Mouse (Mus musculus) liver, postnatal 0 days (tissue): ENCODE data around the gene 4933424G06Rik.

Source experiments
- CTCF ChIP-seq: sonication (generic); IDR thresholded peaks from 2 replicates; pipeline ENCODE4 v1.5.1; 2016; ENCODE audit warnings: antibody characterized with exemption, low read depth
- EP300 ChIP-seq: IDR thresholded peaks from 2 replicates; pipeline ENCODE4 v1.6.1; 2016; ENCODE audit warnings: antibody characterized with exemption, low read depth, mild to moderate bottlenecking

DNA sequence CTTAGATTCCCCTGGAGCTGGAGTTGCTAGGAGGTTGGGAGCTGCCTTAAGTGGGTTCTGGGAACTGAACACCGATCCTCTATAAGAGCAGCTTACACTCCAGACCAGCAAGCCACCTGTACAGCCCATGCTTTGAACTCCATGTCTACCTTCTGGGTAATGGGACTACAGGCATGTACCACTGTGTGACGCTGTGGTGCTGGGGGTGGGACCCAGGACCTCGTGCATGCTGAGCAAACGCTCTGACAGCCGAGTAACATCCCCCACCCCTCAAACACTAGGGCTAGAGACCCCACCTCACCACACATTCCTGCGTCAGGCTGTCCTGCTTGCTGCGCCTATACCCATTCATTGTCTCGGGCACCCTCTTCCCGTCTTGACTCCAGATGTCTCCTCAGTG lies 48.6 kb downstream of the 4933424G06Rik start:
- no peak for TF ChIP-seq CTCF
- no peak for TF ChIP-seq EP300
